Mouse (Mus musculus): Measurements from ENCODE around the gene Lamc3.

Gene Lamc3

DNA sequence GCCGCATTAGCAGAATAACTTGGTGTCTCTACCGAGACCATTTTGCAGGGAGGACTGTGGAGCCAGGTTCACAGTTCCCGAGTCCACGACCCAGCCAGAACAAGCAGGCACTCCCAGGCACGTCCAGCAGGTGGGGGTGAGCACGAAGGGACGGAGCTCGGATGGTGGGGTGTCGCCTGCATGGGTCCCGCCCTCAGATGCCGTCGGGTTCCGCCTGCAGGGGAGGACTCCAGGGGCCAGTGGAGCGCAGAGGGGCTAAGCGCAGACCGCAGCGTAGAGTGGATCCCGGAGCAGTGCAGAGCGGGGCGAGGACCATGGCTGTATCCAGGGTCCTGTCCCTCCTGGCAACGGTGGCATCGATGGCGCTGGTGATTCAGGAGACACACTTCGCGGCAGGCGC is at the start of gene Lamc3:
Gene Lamc3 (plus strand): TSS at position 262 of the 400 bp plus-strand sequence.
- peak; percentile 68 for DNase-seq

DNA sequence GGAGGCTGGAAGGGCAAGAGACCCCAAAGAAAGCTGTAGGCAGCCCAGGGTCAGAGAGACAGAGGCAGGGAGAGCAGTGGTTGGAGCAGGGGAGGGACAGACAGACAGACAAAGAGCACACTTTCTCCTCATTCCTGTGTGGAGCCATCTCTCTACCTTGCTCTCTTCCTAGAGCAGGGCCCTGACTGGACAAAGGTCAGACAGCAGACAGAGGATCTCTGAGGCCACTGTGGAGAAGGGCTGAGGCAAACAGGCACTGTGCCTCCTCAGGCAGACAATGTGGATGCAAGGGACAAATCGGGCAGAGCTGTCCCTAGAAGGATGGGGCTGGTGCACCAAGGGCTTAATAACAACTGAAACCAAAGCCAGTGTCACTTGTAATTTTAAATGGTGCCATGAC is 48.2 kb upstream of the Lamc3 start:
- no peak for DNase-seq

DNA sequence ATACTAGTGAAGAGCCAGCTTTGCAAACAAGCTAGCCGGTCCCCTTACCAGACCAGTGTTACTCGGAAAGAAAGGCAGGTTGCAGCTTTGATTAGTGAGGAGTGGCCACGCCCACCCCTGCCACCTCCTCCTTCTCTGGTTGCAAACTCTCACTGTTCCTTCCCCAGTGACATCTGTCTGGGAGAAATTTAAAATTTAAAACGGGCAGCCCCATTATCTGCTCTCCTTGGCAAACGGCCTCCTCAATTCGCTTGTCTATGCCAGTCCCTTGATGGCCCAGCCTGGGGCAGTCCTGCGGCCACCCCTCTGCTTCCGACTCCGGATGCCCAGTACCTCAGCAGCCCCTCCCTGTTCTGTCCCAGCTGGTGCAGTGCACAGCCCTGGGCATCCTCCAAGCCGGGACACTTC is 42.4 kb upstream of the Lamc3 start:
- DNase-seq = no peak

DNA sequence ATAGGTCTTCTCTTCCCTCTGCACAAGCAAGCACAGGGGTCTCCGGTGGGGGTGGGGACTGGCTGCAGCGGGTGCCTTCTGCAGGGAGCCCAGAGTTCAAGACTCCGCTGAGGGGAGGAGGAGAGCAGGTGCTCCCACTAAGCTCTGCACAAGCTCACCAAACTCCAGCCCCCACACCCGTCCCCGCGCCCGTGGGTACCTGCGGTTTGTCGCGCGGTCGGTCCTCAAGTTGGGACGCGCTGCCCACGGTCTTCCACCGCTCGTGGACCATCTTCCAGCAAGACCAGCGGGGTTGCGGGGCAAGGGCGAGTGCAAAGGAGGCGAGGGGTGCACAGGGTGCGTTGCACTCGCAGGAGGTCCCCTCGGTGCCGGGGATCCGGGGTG is 41.6 kb upstream of the Lamc3 start:
- DNase-seq = no peak

DNA sequence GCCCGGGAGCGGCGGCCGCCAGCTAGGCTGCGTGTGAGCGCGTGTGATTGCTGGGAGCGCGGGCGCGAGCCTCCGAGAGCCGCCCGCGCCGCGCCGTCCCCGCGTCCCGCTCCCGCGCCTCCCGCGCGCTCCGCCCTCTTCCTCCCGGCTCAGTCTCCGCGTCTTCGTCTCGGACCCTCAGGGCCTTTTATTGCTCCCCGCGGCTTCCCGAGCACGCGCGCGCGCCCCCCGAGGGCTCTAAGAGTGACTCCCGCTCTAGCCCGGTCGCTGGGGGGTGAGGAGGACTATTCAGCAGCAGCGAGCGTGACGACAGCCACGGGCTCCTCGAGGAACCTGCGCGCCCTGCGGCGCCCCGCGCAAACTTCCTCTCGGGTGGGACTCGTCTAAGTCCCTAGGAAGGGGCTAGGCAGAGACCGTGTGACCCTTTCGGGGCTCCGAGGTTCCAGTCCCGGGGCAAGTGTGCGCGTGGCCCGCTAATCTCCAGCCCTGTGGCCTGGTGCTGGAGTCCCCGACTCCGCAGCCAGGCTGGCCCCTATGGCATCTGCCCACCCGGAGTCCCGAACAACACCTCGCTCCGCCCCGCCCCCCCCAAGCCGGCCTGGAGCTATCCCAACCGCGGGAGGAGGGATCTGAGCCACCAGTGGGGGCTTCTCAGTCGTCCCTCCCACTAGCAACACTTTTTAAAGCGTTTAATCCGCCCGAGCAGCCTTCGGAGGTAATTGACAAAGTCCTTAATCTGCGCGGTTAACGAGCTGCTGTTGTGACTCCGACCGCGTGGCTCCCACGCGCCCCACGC is 41.0 kb upstream of the Lamc3 start, which contains the start of gene Fibcd1:
Gene Fibcd1 (minus strand): TSS at position 110 of the 796 bp plus-strand sequence.
- DNase-seq = no peak

DNA sequence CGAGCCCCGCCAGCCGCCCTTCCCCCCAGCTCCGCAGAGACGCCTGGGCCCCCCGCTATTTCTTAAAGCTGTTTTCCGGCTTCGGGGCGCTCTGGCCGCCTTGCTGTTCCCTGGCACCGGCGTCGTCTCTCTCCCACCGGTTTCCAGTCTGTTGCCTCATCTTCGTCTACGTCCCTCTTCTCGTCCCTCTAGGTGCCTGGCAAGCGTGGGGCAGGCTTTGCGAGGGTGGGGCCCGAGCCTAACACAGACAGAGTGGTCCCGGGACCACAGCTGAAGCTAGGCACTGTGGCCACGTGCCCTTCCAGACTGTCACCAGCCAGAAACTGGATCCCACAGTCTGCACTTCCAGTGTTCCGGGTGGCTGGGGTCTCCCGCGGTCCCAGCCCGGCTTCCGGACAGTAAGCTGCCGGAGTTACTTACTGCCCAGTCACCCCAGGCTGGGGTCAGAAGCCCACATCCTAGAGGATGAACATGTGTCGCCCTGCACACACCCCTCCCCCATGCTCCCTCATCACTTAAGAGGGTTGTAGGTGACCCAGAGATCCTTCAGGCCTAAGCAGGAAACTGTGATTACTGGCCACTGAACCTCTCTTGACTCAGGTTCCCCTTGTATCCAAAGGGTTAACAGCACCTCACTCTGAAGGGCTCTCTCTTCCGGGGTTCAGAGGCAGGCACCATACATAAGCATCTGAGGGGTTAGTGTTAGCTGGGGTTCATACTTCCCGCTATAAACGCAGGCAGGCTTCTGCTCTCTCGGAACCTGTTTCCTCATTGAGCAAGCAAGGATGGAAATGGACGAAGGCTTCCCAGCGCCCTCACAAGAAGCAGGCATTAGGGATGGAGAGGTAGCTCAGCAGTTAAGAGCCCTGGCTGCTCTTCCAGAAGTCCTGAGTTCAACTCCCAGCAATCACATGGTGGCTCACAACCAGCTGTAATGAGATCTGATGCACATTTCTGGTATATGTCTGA is 40.1 kb upstream of the Lamc3 start:
- no peak for DNase-seq

DNA sequence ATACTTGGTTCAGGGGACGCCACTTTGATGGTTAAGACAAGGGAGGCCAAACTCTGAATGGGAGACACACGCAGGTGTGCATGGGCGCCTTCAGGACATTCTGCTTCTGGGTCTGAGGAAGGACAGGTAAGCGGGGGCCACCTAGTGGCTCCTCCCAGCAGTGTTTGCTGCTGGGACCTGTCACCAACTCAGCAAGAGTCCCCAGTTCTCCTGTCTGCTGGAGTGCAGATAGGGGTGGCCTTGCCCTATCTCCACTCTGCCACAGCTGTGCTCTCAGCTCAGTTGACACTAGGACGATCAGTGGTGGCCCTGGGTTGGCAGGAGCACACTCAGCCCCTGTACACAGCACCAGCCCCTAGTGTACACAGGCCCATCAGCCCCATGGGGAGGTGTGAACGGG is 39.2 kb upstream of the Lamc3 start:
- DNase-seq = peak; percentile 62

DNA sequence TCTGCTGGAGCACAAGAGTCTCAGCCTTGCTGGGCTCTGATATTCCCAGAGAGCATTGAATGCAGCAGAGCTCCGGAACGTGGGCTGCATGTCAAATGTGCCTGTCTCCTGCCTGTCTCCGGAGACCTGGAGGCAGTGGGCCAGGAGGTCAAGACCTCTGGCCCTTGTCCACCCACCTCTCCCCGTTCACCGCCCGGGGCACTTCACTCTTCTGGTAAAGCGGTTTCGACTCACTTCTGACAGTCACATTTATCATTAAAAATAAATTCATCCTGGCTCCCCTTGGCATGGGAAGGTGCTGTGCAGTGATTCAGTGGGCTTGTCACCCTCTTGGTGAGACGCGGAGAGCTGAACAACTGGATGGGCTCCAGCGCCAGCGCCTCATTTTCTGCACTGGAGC is 37.0 kb upstream of the Lamc3 start:
- no peak for DNase-seq

DNA sequence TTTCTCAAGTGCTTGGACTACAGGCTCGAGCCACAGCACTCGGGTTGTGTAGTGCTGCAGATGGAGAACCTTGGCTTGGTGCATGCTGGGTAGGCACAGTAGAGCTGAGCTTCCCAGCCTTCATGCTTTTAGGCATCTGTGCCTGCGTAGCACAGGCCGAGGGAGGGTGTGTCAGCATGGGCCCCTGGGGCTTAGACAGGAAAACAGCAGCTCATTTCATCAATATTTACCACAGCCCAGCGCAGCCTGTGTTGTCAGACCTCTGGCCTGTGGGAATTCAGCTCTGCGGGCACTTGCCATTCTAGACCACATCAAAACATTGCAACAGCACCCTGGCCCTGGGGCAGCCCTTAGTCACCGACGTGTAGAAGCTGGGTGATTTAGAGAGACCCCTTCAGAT is 31.1 kb upstream of the Lamc3 start:
- DNase-seq = no peak

DNA sequence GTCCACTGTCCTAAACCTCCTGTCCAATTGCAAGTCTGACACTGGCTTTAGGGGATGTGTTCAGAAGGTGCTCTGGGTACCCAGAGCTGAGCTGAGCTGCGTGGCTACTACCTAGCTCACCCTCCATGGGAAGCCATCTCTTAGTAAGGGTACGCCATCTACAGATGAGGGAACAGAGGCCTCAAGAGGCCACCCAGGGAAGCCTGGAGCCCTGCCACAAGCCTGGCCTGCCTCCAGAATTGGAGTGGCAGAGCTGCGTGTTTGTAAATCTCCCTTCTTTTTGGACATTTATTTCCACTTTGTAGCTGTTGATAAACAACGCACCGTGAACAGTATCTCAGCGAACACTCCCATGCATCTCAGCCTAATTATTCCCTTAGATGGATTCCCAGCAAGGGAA is 29.9 kb upstream of the Lamc3 start:
- no peak for DNase-seq

DNA sequence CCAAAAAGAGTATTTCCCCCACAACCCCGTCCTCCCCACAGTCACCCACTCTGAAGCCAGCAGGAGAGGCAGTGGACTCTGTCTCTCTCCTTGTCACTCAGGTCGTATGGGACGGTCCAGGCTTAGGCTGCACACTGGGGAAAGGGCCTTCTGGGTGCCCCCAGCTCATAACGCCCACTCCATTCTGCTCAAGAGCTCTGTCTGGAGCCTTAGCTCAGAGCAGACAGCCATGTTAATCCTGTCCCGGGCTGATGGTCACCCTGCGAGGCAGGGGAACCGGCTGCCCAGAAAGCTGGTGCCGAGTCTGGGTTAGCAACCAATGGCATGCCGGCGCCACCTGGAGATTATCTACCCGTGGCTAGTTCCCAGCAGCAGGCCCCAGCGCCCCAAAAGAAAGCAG is 28.6 kb upstream of the Lamc3 start:
- no peak for DNase-seq

DNA sequence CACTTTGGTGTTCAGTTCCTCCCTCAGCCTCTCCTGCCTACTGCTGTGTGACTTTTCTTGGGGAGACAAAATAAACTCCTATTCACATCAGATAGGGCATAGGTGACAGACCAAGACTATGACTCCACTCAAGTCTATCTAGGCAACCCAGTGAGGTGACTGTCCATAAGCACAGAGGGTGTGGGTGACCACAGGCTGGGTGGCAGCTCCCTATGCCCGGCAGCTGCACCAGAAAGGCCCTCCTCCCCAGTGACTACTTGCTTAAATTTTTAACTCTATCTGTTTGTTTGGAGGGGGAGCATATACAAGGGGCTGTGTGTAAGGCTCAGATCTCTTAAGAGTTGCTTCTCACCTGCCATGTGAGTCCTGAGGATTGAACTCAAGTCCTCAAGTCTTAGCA is 24.2 kb upstream of the Lamc3 start:
- DNase-seq = no peak

DNA sequence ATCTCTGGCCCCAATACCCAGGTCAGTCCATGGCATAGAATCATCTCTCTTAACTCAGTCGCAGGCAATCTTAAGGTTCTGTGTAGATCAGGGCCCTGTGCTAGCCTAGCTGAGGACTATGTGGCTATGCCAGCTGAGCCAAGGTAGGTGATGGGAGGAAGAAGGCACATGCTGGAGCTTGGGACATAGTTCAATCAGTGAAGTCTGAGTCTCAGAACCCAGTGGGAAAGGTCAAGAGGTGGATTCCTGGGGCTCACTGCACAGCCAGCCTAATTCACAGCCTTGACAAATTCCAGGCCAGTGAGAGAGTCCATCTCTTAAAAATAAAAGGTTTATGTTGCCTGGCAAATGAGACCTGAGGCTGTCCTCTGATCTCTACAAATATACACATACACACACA is 23.3 kb upstream of the Lamc3 start:
- DNase-seq = no peak

DNA sequence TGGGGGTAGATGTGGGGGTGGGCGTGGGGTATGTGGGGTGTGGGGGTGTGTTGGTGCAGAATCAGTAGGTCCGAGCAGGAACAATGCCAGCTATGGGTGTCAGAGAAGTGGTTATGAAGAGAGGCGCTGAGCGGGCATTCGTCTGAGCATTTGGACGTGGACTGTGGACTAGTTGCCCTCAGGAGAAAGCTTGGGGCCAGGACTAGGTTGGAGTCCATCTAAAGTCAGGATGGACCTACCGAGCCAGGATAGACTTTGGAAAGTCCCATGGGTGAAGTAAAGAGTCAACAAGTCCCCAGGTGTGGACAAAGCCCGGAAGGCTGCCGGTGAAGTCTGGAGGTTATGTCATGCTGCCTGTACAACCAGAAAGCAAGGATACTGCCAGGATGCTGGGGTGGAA is 22.2 kb upstream of the Lamc3 start:
- DNase-seq = peak; percentile 26

DNA sequence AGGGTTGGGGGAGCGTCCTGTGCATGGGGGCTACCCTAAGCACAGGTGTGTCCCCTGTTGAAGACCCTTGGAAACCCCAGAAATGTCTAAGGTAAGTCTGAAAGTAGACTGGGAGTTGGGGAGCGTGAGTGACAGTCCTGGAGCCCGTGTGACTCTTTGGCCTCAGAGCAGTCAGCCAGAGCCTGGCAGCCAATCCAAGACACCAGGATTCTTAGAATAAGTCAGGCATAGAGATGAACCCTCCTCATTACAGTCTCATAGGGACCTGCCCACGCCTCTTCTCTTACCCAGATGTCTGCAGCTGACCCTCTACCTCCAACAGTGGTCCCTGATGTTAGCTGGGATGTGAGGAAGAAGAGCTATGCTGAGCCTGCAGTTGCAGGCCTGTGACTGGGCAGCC is 21.8 kb upstream of the Lamc3 start:
- DNase-seq = peak; percentile 34

DNA sequence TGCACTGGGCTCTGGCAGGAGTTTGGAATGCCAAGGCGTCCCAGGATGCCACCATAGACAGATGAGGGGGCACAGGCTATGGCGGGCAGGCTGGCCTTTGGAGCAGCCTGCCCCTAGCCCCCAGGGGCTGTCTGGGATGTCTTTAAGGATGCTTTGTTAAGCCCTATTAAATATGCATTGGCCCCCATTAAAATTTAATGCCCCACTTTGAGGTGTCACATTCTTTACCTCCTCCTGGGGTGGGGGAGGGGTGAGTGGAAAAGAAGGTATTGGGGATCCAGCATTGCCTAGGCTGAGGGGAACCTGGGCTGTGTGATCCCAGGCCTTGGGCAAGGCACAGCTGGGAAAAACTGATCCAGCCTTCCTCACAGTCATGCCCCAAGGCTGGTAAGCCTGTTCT is 21.3 kb upstream of the Lamc3 start:
- DNase-seq = no peak

DNA sequence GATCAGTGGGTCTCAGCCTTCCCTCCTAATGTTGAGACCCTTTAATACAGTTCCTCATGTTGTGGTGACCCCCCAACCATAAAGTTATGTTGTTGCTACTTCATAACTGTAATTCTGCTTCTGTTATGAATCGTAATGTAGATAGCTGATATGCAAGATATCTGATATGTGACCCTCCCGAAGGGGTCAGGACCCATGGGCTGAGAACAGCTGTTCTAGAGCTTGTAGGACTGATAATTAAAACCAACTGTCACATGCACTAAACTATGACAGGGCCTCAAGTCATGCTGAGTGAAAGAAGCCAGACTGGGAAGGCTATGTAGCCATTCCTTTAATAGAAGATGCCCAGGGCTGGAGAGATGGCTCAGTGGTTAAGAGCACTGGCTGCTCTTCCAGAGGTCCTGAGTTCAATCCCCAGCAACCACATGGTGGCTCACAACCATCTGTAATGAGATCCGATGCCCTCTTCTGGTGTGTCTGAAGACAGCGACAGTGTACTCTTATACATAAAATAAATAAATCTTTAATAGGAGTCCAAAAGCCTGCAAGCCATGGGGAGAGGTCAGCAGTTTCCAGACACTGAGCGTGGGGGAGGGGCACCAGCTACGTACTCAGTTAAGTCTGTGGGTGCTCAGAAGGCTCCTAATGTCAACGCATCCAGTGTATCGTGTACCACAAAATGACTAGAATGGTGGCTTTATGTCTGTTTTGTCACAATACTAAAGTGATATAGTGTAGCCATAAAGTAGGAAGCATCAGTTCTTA is 19.1 kb upstream of the Lamc3 start:
- peak; percentile 46 for DNase-seq

DNA sequence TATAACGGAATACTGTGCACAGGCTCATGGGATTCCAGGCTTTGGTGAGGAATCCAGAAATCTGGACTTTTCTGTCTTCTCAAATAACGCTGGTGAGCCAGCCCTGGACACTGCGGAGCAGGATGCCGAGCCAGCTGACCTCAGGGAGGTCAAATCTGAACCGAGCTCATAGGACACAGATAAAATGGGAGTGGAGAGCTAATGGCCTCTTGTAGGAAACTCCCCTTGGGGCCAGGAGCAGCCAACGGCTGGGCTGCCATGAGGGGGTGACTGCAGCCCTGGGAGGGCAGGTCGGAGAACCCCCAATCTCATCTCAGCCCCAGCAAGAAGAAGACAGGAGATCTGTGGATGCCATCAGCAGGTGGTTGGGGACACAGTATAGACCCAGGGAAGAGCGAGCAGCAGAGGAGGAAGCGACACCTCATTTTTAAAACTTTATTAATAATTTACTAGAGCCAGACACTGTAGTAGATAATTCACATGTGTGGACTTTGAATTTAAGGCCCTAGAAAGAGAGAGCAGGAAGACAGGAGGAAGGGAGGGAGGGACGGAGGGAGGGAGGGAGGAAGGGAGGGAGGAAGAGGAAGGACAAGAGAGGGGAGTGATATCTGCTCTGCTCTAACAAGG is 18.4 kb upstream of the Lamc3 start:
- peak; percentile 78 for DNase-seq

DNA sequence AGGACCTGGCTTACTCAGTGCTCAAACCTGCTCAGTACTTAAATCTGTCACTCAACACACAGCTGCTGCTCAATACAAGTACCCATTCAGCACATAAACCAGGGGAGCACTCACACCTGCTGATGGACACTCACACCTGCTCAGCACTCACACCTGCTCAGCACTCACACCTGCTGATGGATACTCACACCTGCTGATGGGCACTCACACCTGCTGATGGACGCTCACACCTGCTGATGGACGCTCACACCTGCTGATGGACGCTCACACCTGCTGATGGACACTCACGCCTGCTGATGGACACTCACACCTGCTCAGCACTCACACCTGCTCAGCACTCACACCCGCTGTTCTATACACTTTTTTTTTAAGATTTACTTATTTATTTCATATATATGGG is 17.4 kb upstream of the Lamc3 start:
- no peak for DNase-seq

DNA sequence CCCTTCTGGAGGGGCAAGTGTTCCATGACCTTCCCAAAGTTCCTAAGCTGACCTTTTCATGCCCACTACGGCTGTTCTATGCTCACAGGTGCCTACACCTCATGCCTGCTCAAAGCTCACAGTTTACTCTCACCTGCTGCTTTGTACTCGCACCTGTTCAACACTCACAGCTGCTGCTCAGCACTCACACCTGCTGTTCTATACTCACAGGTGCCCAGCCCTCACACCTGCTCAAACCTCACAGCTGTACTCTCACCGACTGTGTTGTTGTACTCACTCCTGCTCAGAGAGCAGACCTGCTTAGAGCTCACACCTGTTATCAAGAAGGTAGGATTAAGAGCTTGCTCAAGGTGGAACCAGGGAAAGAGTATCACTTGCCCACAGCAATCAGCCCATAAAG is 16.4 kb upstream of the Lamc3 start:
- DNase-seq = no peak

DNA sequence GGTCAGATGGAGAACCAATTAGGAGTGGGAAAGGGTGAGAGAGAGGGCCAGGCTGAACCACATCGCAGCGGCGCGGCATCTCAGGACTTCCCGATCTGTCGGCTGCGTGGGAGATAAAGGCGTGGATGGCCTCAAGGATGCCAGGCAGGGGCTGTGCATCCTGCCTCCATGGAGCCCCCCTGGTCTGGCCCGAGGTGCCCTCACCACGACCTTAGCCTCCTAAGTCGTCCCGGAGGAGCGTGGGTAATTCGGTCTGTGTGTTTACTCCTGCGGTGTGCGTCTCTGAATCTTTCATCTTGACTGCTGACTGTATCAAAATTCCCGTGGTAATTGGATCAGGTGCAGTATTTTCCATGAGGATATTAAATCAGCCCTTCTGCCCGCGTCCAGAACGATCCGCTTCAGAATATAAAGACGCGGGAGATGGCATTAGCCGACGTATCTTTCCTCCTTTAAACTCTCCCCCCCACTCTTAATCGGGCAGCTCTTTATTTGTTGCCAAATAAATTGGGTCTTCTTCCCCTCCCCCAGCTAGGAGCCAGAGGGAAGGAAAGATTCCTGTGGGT is 12.7 kb upstream of the Lamc3 start:
- no peak for DNase-seq

DNA sequence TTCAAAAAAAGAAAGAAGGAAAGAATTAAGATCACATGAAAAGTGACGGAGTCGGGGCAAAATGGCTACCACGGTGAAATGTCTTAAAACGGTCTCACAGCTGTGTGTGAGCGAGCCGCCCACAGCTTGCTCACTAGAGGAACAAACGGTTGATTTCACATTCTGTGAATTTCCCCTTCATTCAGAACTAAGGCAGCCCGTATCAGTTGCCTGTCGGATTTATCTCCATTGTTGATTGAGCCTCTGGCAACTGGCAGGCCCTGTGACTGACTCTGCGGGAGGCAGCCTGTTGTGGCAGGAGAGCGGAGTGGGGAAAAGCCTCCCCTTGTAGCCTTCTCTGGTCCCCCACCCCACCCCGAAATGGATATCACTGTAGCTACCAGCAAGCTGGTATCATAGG is 10.6 kb upstream of the Lamc3 start:
- DNase-seq = no peak
